Mouse (Mus musculus) midbrain, postnatal 0 days (tissue): ENCODE measurements around the gene AC131692.1. TPM values are rescaled to one million over a fixed set of nuclear protein-coding genes. Genes with fewer than 3 reads are reported as not detected.

Source experiments
- ATAC-seq: fragments of 200-750 bp; cut with Nextera tagmentation; 2 replicates; pipeline ENCODE4 v1.8.0; 2017; ENCODE audit warnings: moderate number of reproducible peaks, mild to moderate bottlenecking, moderate TSS enrichment, moderate library complexity; ENCODE audit not compliant: low FRiP score
- DNase-seq: peaks from one replicate; pipeline ENCODE4 v3.0.0-alpha.2; 2015; ENCODE audit warnings: low spot score
- H3K27ac ChIP-seq: fragments of 300-500 bp; sonication (generic); 2 replicates; pipeline ENCODE4 v1.5.1; 2014; ENCODE audit warnings: low read depth, mild to moderate bottlenecking, low read length, mixed read lengths
- H3K27me3 ChIP-seq: fragments of 300-500 bp; sonication (generic); 2 replicates; pipeline ENCODE4 v1.6.1; 2014; ENCODE audit warnings: low read length, control low read depth, mixed read lengths; ENCODE audit not compliant: insufficient read depth
- H3K36me3 ChIP-seq: fragments of 300-500 bp; sonication (generic); 2 replicates; pipeline ENCODE4 v1.6.1; 2014; ENCODE audit warnings: low read length, control low read depth, mixed read lengths; ENCODE audit not compliant: insufficient read depth
- H3K4me1 ChIP-seq: fragments of 300-500 bp; sonication (generic); 2 replicates; pipeline ENCODE4 v1.6.1; 2014; ENCODE audit warnings: mild to moderate bottlenecking, control low read depth, antibody characterized with exemption, low read length, mixed read lengths; ENCODE audit not compliant: insufficient read depth
- H3K4me2 ChIP-seq: fragments of 300-500 bp; sonication (generic); 2 replicates; pipeline ENCODE4 v1.6.1; 2014; ENCODE audit warnings: low read depth, mild to moderate bottlenecking, low read length, mixed read lengths; ENCODE audit not compliant: poor library complexity, severe bottlenecking
- H3K4me3 ChIP-seq: fragments of 300-500 bp; sonication (generic); 2 replicates; pipeline ENCODE4 v1.5.1; 2014; ENCODE audit warnings: low read depth, mild to moderate bottlenecking, low read length, moderate library complexity
- H3K9ac ChIP-seq: fragments of 300-500 bp; sonication (generic); replicated peaks from 2 replicates; pipeline ENCODE4 v1.6.1; 2014; ENCODE audit warnings: mild to moderate bottlenecking, low read length, moderate library complexity, mixed read lengths; ENCODE audit not compliant: poor library complexity, severe bottlenecking
- H3K9me3 ChIP-seq: fragments of 300-500 bp; sonication (generic); 2 replicates; pipeline ENCODE4 v1.6.1; 2016; ENCODE audit warnings: low read length, control low read depth
- CTCF ChIP-seq: IDR thresholded peaks from 2 replicates; pipeline ENCODE4 v1.5.1; 2016; ENCODE audit warnings: antibody characterized with exemption, mild to moderate bottlenecking
- WGBS: fragments of 180-500 bp; shearing (Covaris S2); extraction: QIAGEN DNeasy Blood & Tissue Kit; methylation state at CpG from one replicate; pipeline ENCODE4 v1.1.7; 2014; 5-methylcytosine and 5-hydroxymethylcytosine counted together
- polyA plus RNA-seq: library from polyadenylated mRNA; unstranded; fragments of >200 nt; fragmentation: Nextera tagmentation; extraction: Ambion mirVana; gene quantifications from 2 replicates; pipeline ENCODE4 v1.2.1, GENCODE M21; 2015
- total RNA-seq: library from RNA; depleted of rRNA; stranded (reverse); fragments of >200 nt; gene quantifications from 2 replicates; pipeline ENCODE4 v1.2.3, GENCODE M21; 2014

AC131692.1 gene
- total and polyA plus RNA-seq, 2 experiments from 2014 or later = not detected

- DNase-seq = no peak
- peaks cover 14% of the 10 kb centered on the region for H3K4me1 ChIP-seq
- no peaks in the 10 kb centered on the region for H3K27me3 ChIP-seq
- H3K4me2 ChIP-seq = peak overlapping the region; percentile 77
- 37% methylated on average over 5 of the region's 5 CpGs for WGBS
- H3K9ac ChIP-seq = peak overlapping the region; percentile 65
- no peak for TF ChIP-seq CTCF
- H3K36me3 ChIP-seq = peaks cover 27% of the 10 kb centered on the region
- H3K4me3 ChIP-seq = peak overlapping the region; percentile 48
- peak overlapping the region; percentile 85 for H3K27ac ChIP-seq
- 0 out of 2 replicates have a peak, but pooled peaks have one; percentile 2 for ATAC-seq
- no peaks in the 10 kb centered on the region for H3K9me3 ChIP-seq
Observed at GRCm38 (mm10) chr19:6066571-6066970, 27.6 kb upstream of the AC131692.1 start.

- H3K27me3 ChIP-seq = no peaks in the 10 kb centered on the region
- H3K9me3 ChIP-seq = no peaks in the 10 kb centered on the region
- TF ChIP-seq CTCF = peak; percentile 93
- peak overlapping the region; percentile 65 for H3K9ac ChIP-seq
- peak; percentile 89 for DNase-seq
- under 1% methylated on average over 30 of the region's 30 CpGs for WGBS
- peaks cover 27% of the 10 kb centered on the region for H3K36me3 ChIP-seq
- H3K4me3 ChIP-seq = peak overlapping the region; percentile 48
- H3K4me1 ChIP-seq = peaks cover 11% of the 10 kb centered on the region
- H3K27ac ChIP-seq = peak overlapping the region; percentile 85
- ATAC-seq = peak; percentile 68
- peak overlapping the region; percentile 77 for H3K4me2 ChIP-seq
Observed at GRCm38 (mm10) chr19:6067011-6067723, 27.1 kb upstream of the AC131692.1 start.

GRCm38 (mm10) chr19:6067724-6068415, 26.3 kb upstream of the AC131692.1 start, which contains the start of gene Tm7sf2:
Gene Tm7sf2 (minus strand): TSS chr19:6068373.
- WGBS = 7% methylated on average over 33 of the region's 33 CpGs
- H3K27ac ChIP-seq = peak within 1 kb of the TSS; percentile 85
- H3K4me3 ChIP-seq = peak within 1 kb of the TSS; percentile 48
- peak; percentile 15; the same call in 1 of the 2 replicates for TF ChIP-seq CTCF
- H3K27me3 ChIP-seq = no peaks in the 10 kb centered on the region
- H3K4me1 ChIP-seq = peaks cover 6% of the 10 kb centered on the region
- no peaks in the 10 kb centered on the region for H3K9me3 ChIP-seq
- peak within 1 kb of the TSS; percentile 77 for H3K4me2 ChIP-seq
- peak within 1 kb of the TSS; percentile 65 for H3K9ac ChIP-seq
- ATAC-seq (peak; percentile 89), DNase-seq (peak; percentile 95)
- H3K36me3 ChIP-seq = peaks cover 27% of the 10 kb centered on the region

- ATAC-seq (no peak), DNase-seq (no peak)
- H3K9me3 ChIP-seq = no peaks in the 10 kb centered on the region
Observed at GRCm38 (mm10) chr19:6068951-6069350, 25.3 kb upstream of the AC131692.1 start.

GRCm38 (mm10) chr19:6069851-6070250, 24.4 kb upstream of the AC131692.1 start:
- Histone ChIP-seq H3K36me3 (peaks cover 32% of the 10 kb centered on the region), H3K4me1 (peaks cover 6% of the 10 kb centered on the region), H3K4me3 (no peak overlapping the region), H3K4me2 (no peak overlapping the region), H3K9me3 (no peaks in the 10 kb centered on the region), H3K9ac (no peak overlapping the region), H3K27me3 (no peaks in the 10 kb centered on the region), H3K27ac (no peak overlapping the region)
- TF ChIP-seq CTCF = no peak
- 91% methylated on average over 10 of the region's 10 CpGs for WGBS
- DNase-seq (no peak), ATAC-seq (no peak)

More at GRCm38 (mm10) chr19:6068951-6069350, 25.3 kb upstream of the AC131692.1 start:
- Histone ChIP-seq H3K4me2 (no peak overlapping the region), H3K36me3 (peaks cover 31% of the 10 kb centered on the region), H3K27me3 (no peaks in the 10 kb centered on the region), H3K4me1 (peaks cover 6% of the 10 kb centered on the region), H3K9ac (no peak overlapping the region), H3K27ac (0 out of 2 replicates have a peak overlapping the region, but pooled peaks have one; percentile 3), H3K4me3 (no peak overlapping the region)
- WGBS = 76% methylated on average over 4 of the region's 4 CpGs
- no peak for TF ChIP-seq CTCF
